Mouse (Mus musculus) MEL-GATA-1-ER (cell line): ENCODE data around the gene Nphp3.

ENCODE experiments used
- DNase-seq: peaks from one replicate; pipeline ENCODE4 v3.0.0-alpha.2; 2012; ENCODE audit warnings: low read depth; ENCODE audit errors: extremely low read depth

Nphp3 gene

GRCm38 (mm10) chr9:104001921-104002859 is at the start of gene Nphp3:
TSS of gene Nphp3 (plus strand) at chr9:104002544.
- peak; percentile 94 for DNase-seq

GRCm38 (mm10) chr9:103958722-103959121 is 43.6 kb upstream of the Nphp3 start:
- no peak for DNase-seq

DNA sequence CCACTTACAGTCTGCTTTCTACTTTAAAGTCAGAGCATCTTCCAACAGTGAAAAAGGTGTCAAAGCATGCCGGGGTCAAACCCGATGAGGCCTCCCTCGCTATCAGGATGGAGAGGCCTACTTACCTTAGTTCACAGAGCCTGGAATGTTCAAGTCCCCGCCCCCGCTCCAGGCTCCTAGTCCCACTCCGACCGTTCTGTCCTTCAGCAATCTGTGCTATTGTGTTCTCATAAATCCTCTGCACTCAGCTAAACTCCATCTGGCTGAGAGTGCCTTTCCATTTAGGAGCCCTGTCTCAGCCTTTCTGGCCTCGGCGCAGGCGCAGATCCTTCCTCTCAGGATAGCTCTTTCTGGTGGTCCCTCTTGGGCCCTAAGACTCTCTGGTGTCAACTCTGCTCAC is 42.4 kb upstream of the Nphp3 start:
- no peak for DNase-seq

GRCm38 (mm10) chr9:103996496-103996895 is 5.8 kb upstream of the Nphp3 start:
- peak; percentile 32 for DNase-seq

DNA sequence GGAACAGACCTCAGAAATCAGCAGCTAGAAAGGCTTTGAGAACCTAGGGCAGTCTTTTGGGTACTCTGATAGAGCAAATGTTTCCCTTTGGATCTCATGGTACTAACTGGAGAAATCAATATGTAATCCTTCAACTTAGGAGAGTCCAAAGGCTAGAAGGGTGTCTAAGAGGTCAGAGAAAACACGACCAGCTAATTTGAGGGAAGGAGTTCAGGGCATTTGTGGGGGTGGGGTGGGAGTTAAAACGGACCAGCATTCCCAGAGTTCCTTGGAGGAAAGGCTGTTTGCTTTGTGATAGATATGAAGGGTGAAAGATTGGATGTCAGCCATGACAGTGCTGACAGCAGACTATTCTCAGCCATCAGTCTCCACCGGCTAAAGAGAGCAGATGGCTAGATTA is 1.7 kb upstream of the Nphp3 start:
- no peak for DNase-seq

- peak; percentile 54 for DNase-seq
Measured at GRCm38 (mm10) chr9:104002913-104003330, 578 bp downstream of the Nphp3 start.

GRCm38 (mm10) chr9:104014526-104014925 is 12.2 kb downstream of the Nphp3 start:
- no peak for DNase-seq

GRCm38 (mm10) chr9:104021026-104021425 is 18.7 kb downstream of the Nphp3 start:
- no peak for DNase-seq

DNA sequence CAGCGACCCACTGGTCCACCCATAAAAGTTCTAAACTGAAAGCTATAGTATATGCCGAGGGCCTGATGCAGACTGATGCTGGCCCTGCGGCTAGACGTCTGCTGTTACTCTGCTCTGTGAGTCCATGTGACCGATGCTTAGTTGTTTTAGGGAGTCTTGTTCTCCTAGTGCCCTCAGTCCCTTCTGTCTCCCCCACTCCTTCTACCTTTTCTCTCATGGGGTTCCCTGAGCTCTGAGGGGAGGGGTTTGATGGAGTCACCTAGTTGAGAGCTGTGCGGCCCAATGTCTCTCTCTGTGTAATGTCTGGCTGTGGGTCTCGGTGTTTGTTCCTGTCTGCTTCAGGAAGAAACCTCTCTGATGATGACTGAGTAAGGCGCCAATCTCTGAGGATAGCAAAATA is 24.8 kb downstream of the Nphp3 start:
- DNase-seq: no peak

- no peak for DNase-seq
Measured at GRCm38 (mm10) chr9:104029861-104030260, 27.5 kb downstream of the Nphp3 start.

GRCm38 (mm10) chr9:104034231-104034630 is 31.9 kb downstream of the Nphp3 start:
- no peak for DNase-seq

DNA sequence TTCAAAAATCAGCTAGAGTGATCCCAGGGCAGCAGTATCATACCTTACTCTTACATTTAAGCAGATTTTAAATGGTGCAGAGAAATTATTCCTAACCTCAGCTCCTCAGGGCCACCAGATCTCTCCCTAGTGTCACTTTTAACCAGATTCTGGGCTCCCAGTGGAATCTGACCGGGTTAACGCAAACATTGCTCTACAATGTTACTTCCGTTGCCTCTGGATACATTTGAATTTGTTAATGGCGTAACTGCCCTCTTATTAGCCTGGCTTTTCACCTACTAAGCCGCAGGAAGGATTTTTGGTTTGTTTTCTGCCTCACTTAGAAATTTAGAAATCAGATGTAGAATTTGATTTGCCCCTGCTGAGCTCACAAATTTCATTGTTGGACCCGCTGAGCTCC is 32.4 kb downstream of the Nphp3 start:
- no peak for DNase-seq

DNA sequence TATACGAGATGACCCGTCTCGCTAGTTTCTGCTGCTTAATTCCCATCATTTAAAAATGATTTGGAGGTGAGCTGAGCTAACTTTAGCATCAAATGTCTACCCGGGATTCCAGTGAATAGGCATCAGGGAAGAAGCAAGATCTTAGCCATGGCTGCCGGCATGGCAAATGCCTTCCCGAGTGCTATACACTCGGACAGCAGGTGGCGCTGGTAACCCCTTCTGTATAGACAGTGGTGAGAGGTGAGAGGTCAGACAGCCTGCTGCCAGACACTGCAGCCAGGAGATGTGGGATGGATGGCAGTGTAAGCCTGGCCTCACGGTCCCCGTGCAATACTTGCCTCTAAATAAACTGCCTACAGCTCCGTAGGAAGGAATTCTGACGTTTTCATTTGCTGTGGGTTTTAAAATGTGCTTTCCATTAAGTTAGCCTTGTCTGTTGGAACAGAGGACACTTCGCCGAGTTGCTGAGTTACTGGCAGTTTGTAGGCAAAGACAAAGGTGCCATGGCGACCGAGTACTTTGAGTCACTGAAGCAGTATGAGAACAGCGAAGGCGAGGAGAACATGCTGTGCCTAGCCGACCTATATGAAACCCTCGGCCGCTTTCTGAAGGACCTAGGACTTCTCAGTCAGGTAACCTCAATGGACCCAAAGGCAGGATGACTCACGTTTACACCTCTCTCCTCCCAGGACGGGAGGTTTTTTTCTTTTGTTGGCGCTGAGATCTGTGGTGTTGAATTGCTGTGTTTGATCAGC is 33.1 kb downstream of the Nphp3 start:
- peak; percentile 26 for DNase-seq

- no peak for DNase-seq
Measured at GRCm38 (mm10) chr9:104038266-104038665, 35.9 kb downstream of the Nphp3 start.

DNA sequence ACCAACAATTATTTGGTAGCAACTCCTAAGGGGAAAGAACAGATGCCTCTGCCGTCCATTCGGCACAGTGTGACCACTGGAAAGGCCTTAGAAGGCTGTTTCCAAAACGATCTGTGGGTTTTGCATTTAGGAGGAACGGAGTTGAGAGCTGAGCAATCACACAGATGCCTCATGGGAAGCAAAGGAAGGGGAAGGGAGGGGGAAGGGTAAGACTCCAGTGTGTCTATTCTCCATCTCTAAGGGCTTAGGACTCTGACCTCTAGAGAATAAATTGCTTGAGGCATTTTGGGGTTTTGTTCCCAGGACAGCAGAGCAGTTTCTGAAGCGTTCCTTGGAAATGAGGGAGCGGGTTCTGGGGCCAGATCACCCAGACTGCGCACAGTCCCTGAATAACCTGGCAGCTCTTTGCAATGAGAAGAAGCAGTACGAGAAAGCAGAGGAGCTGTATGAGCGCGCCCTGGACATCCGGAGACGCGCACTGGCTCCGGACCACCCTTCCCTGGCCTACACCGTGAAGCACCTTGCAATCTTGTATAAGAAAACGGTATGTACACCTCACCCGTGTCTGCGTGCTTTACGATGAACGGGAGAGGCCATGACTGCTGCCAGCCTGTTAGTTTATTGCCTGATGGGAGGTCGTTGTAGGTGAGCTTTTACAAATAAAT is 36.8 kb downstream of the Nphp3 start:
- no peak for DNase-seq

GRCm38 (mm10) chr9:104039742-104040141 is 37.4 kb downstream of the Nphp3 start:
- DNase-seq: no peak

DNA sequence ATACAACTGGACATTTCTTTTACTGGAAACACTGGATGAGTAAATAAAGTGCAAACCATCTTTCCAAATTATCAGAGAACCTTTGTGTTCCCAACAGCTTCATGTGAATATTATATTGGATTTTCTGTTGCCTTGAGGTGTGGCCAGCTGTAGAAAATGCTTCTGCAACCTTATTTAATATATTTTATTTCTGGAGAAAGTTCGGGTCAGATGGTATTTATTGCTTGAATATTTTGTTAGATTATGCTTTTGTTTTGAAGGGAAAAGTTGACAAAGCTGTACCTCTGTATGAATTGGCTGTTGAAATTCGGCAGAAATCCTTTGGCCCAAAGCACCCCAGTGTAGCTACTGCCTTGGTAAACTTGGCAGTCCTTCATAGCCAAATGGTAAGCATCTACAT is 38.0 kb downstream of the Nphp3 start, which contains the start of gene Gm28305:
Gene Gm28305, plus strand, starts transcription at position 301 of the 400 bp plus-strand sequence.
- no peak for DNase-seq

DNA sequence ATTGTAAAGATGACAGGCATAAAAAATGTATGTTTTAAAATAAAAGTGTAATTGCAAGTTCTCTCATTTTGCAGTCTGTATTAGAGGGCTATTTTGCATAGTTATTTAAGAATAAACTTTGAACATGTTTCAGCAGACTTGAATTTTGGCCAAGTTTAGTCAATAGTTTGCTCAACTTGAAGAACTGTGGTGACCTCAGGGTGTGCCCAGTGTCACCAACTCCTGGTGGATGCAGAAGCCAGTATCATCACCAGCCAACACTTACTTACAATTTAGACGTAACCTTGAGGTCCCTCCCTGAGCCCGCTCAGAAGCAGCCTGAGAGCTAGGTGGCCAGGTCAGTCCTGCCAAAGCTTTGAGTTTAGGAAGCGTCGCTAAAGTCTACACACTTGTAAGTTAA is 41.3 kb downstream of the Nphp3 start:
- no peak for DNase-seq

GRCm38 (mm10) chr9:104051028-104051427 is 48.7 kb downstream of the Nphp3 start:
- no peak for DNase-seq

- peak; percentile 55 for DNase-seq
Measured at GRCm38 (mm10) chr9:104062430-104063243, 60.3 kb downstream of the Nphp3 start, which contains the start of gene Uba5. TSS of gene Uba5 (minus strand) at chr9:104063134.
